Mouse (Mus musculus): ENCODE measurements around the gene Krit1. TPM values are rescaled to one million over a fixed set of nuclear protein-coding genes. Genes with fewer than 3 reads are reported as not detected.
"Not testable (repeated sequence)": the region's sequence is repeated elsewhere in the genome, so short reads cannot be mapped to it uniquely, and the experiment has no call there.

The Krit1 gene
- polyA plus RNA-seq, 1 experiment from 2014 or later = 52.0 TPM

DNA sequence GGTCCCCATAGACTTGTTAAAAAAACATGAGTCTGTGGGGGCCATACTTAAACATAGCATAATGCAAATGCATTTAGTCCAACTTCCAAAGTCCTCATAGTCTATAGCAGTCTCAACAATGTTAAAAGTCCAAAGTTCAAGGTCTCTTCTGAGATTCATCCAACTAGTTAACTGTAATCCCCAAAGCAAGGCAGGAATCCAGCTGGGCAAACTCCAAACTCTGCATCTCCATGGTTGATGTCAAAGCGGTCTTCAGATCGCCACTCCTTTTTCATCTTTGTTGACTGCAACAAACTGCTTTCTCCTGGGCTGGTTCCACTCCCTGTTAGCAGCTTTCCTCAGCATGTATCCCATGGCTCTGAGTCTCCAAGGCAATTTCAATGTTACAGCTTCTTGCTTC is 5.9 kb upstream of the Krit1 start:
- H3K36me3 ChIP-seq (ENCODE audit: control insufficient read depth, insufficient read depth, low read length); H3K9me3 ChIP-seq (ENCODE audit: control insufficient read depth, low read length); H3K27ac ChIP-seq (replicated peaks; ENCODE audit: low read depth, low read length); H3K4me3 ChIP-seq (ENCODE audit: low read depth, low read length); DNase-seq (ENCODE audit: low spot score); H3K4me1 ChIP-seq (ENCODE audit: control insufficient read depth, insufficient read depth, low read length); H3K27me3 ChIP-seq (ENCODE audit: control insufficient read depth, insufficient read depth, low read length); H3K9ac ChIP-seq (ENCODE audit: low read length); H3K4me2 ChIP-seq (ENCODE audit: low read depth, severe bottlenecking); ATAC-seq (ENCODE audit: insufficient number of reproducible peaks, low FRiP score, low TSS enrichment, low read depth): not testable (repeated sequence)
- WGBS = 97% methylated on average over 2 of the region's 2 CpGs

DNA sequence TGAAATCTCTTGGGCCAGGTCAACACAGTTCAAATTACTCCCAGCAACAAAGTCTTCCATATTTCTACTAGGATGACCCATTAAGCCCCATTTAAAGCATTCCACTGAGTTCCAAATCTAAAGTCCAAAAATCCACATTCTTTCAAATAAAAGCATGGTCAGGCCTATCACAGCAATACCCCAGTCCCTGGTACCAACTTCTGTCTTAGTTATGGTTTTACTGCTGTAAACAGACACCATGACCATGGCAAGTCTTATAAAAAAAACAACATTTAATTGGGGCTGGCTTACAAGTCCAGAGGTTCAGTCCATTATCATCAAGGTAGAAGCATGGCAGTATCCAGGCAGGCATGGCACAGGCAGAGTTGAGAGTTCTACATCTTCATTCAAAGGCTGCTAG is 4.3 kb upstream of the Krit1 start:
- H3K4me1 ChIP-seq (ENCODE audit: control insufficient read depth, insufficient read depth, low read length); H3K9me3 ChIP-seq (ENCODE audit: control insufficient read depth, low read length); DNase-seq (ENCODE audit: low spot score); H3K36me3 ChIP-seq (ENCODE audit: control insufficient read depth, insufficient read depth, low read length); H3K9ac ChIP-seq (ENCODE audit: low read length); H3K4me3 ChIP-seq (ENCODE audit: low read depth, low read length); H3K27me3 ChIP-seq (ENCODE audit: control insufficient read depth, insufficient read depth, low read length); ATAC-seq (ENCODE audit: insufficient number of reproducible peaks, low FRiP score, low TSS enrichment, low read depth); H3K4me2 ChIP-seq (ENCODE audit: low read depth, severe bottlenecking); H3K27ac ChIP-seq (replicated peaks; ENCODE audit: low read depth, low read length): not testable (repeated sequence)

DNA sequence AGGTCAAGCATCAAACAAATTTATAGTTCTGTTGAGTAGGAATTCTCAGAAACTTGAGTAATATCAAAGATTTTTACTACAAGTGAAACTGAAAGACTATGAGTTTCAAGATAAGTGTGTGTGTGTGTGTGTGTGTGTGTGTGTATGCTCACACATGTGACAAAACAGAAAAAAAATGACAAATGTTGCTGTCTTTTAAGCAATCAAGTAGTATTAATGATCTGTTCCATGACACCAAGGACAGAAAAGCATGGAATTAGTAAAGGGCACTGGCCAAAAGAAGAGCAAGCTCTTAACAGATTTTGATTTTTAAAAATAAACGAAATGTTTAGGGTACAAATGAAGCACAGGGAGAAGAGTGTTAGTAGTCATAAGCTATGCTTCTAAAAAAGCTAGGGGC is 2.9 kb upstream of the Krit1 start:
- Histone ChIP-seq H3K27me3 (ENCODE audit: control insufficient read depth, insufficient read depth, low read length) (no peaks in the 10 kb centered on the region), H3K27ac (replicated peaks; ENCODE audit: low read depth, low read length) (no peak overlapping the region), H3K36me3 (ENCODE audit: control insufficient read depth, insufficient read depth, low read length) (no peaks in the 10 kb centered on the region), H3K4me1 (ENCODE audit: control insufficient read depth, insufficient read depth, low read length) (0 out of 2 replicates have a peak, but pooled peaks cover 3% of the 10 kb centered on the region), H3K9me3 (ENCODE audit: control insufficient read depth, low read length) (no peaks in the 10 kb centered on the region), H3K4me2 (ENCODE audit: low read depth, severe bottlenecking) (no peak overlapping the region), H3K9ac (ENCODE audit: low read length) (no peak overlapping the region), H3K4me3 (ENCODE audit: low read depth, low read length) (no peak overlapping the region)
- no peak for DNase-seq (ENCODE audit: low spot score)
- no peak for ATAC-seq (ENCODE audit: insufficient number of reproducible peaks, low FRiP score, low TSS enrichment, low read depth)
- WGBS = 85% methylated on average over 1 of the region's 1 CpGs

DNA sequence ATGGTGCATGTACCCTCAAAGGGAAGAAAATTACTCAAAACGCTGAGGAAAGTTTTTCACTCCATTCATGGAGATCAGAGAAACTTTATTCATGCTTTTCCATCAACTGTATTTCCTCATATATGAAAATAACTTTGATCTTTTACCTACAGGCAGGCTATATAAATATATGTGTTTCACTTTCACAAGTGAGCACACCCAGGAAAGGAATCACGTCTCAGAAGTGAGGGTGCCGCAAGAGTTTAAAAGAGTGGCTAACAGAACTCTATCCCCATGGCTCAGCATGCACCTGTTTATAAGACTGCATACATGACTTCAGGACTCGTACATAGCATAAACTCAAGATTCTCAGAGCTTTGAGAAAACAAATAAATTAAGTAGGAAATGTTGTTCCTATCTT is 2.1 kb upstream of the Krit1 start:
- H3K9me3 ChIP-seq (ENCODE audit: control insufficient read depth, low read length) = no peaks in the 10 kb centered on the region
- H3K4me3 ChIP-seq (ENCODE audit: low read depth, low read length) = no peak overlapping the region
- H3K9ac ChIP-seq (ENCODE audit: low read length) = no peak overlapping the region
- H3K4me2 ChIP-seq (ENCODE audit: low read depth, severe bottlenecking) = no peak overlapping the region
- no peaks in the 10 kb centered on the region for H3K36me3 ChIP-seq (ENCODE audit: control insufficient read depth, insufficient read depth, low read length)
- no peak for ATAC-seq (ENCODE audit: insufficient number of reproducible peaks, low FRiP score, low TSS enrichment, low read depth)
- DNase-seq (ENCODE audit: low spot score) = no peak
- no peaks in the 10 kb centered on the region for H3K27me3 ChIP-seq (ENCODE audit: control insufficient read depth, insufficient read depth, low read length)
- WGBS = 85% methylated on average over 4 of the region's 4 CpGs
- H3K4me1 ChIP-seq (ENCODE audit: control insufficient read depth, insufficient read depth, low read length) = 0 out of 2 replicates have a peak, but pooled peaks cover 3% of the 10 kb centered on the region
- H3K27ac ChIP-seq (replicated peaks; ENCODE audit: low read depth, low read length) = no peak overlapping the region

DNA sequence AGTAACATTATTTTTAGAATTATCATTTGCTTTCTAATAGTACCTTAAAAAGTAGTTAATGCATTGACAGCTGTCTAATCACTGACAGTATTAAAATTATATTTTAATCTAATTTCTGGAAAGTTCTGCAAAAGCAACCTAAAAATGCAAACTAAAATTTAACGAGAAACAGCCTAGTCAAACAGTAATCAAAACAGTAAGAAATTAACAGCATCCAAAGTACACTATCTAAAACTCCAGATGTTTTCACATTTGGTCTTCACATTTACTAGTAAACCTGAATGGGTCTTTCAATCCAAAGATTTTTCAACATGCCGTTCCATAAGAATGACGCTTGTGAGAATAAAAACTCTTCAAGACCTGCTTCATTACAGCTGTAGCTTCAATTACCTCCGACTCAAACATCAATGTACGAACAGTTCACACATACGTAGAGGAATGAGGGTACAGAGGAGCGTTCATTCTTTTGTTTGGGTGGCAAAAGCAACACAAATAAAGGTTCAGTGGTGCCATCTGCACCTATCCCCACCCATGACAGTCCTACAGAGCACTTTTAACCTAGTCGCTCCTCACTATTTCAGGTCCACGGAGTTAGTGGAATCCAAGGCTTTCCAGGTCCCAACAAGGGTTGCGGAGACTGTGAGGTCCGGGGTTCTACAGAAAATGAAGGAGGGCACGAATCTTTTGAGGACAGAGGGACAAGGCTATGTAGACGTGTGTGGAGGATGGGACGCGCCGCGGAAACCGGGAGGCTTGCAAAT is 1.1 kb upstream of the Krit1 start:
- Histone ChIP-seq H3K4me3 (ENCODE audit: low read depth, low read length) (peak overlapping the region; percentile 85), H3K9me3 (ENCODE audit: control insufficient read depth, low read length) (no peaks in the 10 kb centered on the region), H3K36me3 (ENCODE audit: control insufficient read depth, insufficient read depth, low read length) (no peaks in the 10 kb centered on the region), H3K9ac (ENCODE audit: low read length) (peak overlapping the region; percentile 83), H3K27me3 (ENCODE audit: control insufficient read depth, insufficient read depth, low read length) (no peaks in the 10 kb centered on the region), H3K4me1 (ENCODE audit: control insufficient read depth, insufficient read depth, low read length) (0 out of 2 replicates have a peak, but pooled peaks cover 3% of the 10 kb centered on the region), H3K4me2 (ENCODE audit: low read depth, severe bottlenecking) (peak overlapping the region; percentile 90), H3K27ac (replicated peaks; ENCODE audit: low read depth, low read length) (no peak overlapping the region)
- WGBS = 6% methylated on average over 18 of the region's 18 CpGs
- ATAC-seq (ENCODE audit: insufficient number of reproducible peaks, low FRiP score, low TSS enrichment, low read depth) (peak; percentile 6; the same call in 1 of the 2 replicates), DNase-seq (ENCODE audit: low spot score) (no peak)

DNA sequence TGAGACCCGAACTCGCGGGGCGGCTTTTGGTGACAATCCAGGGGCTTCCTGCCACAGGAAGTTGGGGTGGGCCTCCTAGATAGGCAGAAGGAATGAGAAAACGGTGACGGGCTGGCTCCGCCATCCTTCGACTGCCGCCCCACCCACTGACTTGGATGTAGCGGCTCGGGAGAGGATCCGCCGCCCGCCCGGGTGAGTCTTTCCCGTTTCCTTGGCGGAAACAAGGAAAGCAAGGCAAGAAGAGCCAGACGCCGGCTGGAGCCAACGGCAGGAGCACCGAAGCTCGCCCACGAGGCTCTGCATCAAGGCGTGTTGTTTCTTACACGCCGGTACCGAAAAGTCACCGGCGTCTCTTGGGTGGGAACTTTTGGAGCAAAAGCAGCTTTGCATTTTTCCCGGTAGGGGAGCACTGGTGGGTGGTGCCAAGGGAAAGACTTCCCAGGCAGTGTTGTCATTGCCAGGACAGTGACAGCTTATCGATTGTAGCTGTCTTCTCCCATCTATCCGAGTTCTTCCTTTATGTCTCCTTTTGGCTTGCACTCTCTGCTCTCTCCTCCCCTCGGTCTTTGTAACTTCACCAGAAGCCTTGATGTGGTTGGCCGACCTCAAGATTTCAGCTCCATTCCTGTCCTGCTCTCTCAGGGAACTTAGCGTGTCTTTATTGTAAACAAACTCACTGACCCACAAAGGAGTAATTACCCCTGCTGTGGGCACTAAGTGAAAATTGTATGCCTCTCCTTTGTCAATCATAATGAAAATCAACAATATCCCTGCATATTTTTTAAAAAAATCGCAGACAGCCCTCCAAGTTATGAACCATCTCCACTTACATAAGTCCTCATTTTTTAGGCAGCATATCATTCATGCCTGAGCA is 545 bp downstream of the Krit1 start:
- ATAC-seq (ENCODE audit: insufficient number of reproducible peaks, low FRiP score, low TSS enrichment, low read depth) (no peak; the same call in 1 of the 2 replicates), DNase-seq (ENCODE audit: low spot score) (no peak)
- Histone ChIP-seq H3K27ac (replicated peaks; ENCODE audit: low read depth, low read length) (peak overlapping the region; percentile 72), H3K4me3 (ENCODE audit: low read depth, low read length) (peak overlapping the region; percentile 85), H3K4me1 (ENCODE audit: control insufficient read depth, insufficient read depth, low read length) (0 out of 2 replicates have a peak, but pooled peaks cover 3% of the 10 kb centered on the region), H3K9ac (ENCODE audit: low read length) (peak overlapping the region; percentile 83), H3K9me3 (ENCODE audit: control insufficient read depth, low read length) (no peaks in the 10 kb centered on the region), H3K36me3 (ENCODE audit: control insufficient read depth, insufficient read depth, low read length) (no peaks in the 10 kb centered on the region), H3K27me3 (ENCODE audit: control insufficient read depth, insufficient read depth, low read length) (no peaks in the 10 kb centered on the region), H3K4me2 (ENCODE audit: low read depth, severe bottlenecking) (peak overlapping the region; percentile 90)
- WGBS = 1% methylated on average over 36 of the region's 36 CpGs

DNA sequence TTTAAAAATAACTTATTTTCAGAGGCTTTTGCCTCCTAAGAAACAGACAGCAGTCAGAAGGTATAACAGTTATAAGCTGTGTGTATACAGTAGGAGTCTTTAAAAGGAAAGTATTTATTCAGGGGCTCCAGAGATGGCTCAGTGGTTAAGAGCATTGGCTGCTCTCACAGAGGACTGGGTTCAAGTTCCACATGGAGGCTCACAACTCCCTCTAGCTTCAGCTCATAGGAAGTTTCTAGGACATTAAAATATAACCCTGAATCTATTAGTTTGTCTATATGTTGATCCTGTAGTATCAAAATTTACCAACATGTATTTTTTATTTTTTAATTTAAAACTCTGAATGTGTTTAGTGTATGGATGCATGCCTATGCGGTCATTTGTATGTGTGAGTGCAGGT is 5.5 kb downstream of the Krit1 start:
- ATAC-seq (ENCODE audit: insufficient number of reproducible peaks, low FRiP score, low TSS enrichment, low read depth) (no peak), DNase-seq (ENCODE audit: low spot score) (no peak)
- no peak overlapping the region for H3K9ac ChIP-seq (ENCODE audit: low read length)
- H3K27ac ChIP-seq (replicated peaks; ENCODE audit: low read depth, low read length) = no peak overlapping the region
- 0 out of 2 replicates have a peak, but pooled peaks cover 3% of the 10 kb centered on the region for H3K4me1 ChIP-seq (ENCODE audit: control insufficient read depth, insufficient read depth, low read length)
- H3K27me3 ChIP-seq (ENCODE audit: control insufficient read depth, insufficient read depth, low read length) = no peaks in the 10 kb centered on the region
- H3K36me3 ChIP-seq (ENCODE audit: control insufficient read depth, insufficient read depth, low read length) = no peaks in the 10 kb centered on the region
- 94% methylated on average over 1 of the region's 1 CpGs for whole genome bisulfite sequencing
- no peak overlapping the region for H3K4me3 ChIP-seq (ENCODE audit: low read depth, low read length)
- no peak overlapping the region for H3K4me2 ChIP-seq (ENCODE audit: low read depth, severe bottlenecking)
- H3K9me3 ChIP-seq (ENCODE audit: control insufficient read depth, low read length) = no peaks in the 10 kb centered on the region

DNA sequence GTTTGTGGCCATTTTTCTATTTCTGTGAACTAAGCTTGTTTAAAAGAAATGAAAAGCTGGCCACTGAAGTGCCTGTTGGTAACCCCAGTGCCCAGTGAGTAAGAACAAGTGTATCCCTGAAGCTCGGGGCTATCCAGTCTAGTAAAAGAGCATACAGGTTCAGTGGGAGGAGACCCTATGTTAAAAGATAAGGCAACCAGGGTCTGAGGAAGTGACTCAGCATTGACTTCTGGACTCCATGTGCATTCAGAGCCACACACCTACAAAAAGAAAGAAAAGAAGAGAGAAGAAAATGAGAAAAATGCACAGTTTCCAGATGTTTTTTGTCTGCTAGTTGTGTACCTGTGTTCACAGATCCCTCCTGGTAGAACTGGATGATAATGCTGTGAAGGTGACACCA is 31.1 kb downstream of the Krit1 start:
- H3K27me3 ChIP-seq (ENCODE audit: control insufficient read depth, insufficient read depth, low read length) = no peaks in the 10 kb centered on the region
- no peak for ATAC-seq (ENCODE audit: insufficient number of reproducible peaks, low FRiP score, low TSS enrichment, low read depth)
- H3K9ac ChIP-seq (ENCODE audit: low read length) = no peak overlapping the region
- H3K4me3 ChIP-seq (ENCODE audit: low read depth, low read length) = no peak overlapping the region
- no peaks in the 10 kb centered on the region for H3K9me3 ChIP-seq (ENCODE audit: control insufficient read depth, low read length)
- DNase-seq (ENCODE audit: low spot score) = no peak
- WGBS = 74% methylated on average over 1 of the region's 1 CpGs
- no peaks in the 10 kb centered on the region; the same call in 1 of the 2 replicates for H3K36me3 ChIP-seq (ENCODE audit: control insufficient read depth, insufficient read depth, low read length)
- no peak overlapping the region for H3K27ac ChIP-seq (replicated peaks; ENCODE audit: low read depth, low read length)
- no peaks in the 10 kb centered on the region for H3K4me1 ChIP-seq (ENCODE audit: control insufficient read depth, insufficient read depth, low read length)
- no peak overlapping the region for H3K4me2 ChIP-seq (ENCODE audit: low read depth, severe bottlenecking)
